Mouse (Mus musculus): Measurements from ENCODE around the gene Rhbdd3.

GRCm38 (mm10) chr11:5055945-5056938 lies 42.5 kb upstream of the Rhbdd3 start:
- TF ChIP-seq CTCF (IDR thresholded peaks at IDR 0.05; ENCODE audit: extremely low read depth, insufficient read depth, low read length) (no peak), POLR2A (IDR thresholded peaks at IDR 0.05; ENCODE audit: extremely low read depth, insufficient read depth, low read length) (no peak)

Data from cortical plate, adult 2 months (tissue).